Mouse (Mus musculus) small intestine, adult 2 months (tissue): Measurements from ENCODE around the gene Nrn1l.

Experiments used
- CTCF ChIP-seq: fragments of 200-500 bp; IDR thresholded peaks from 2 replicates; pipeline ENCODE4 v1.5.1; 2012; ENCODE audit warnings: low read depth, mild to moderate bottlenecking, control low read depth, inconsistent platforms, low read length, moderate library complexity, mixed read lengths; ENCODE audit not compliant: insufficient replicate concordance, insufficient read length; ENCODE audit errors: extremely low read depth
- POLR2A ChIP-seq: fragments of 200-500 bp; IDR thresholded peaks from 2 replicates; pipeline ENCODE4 v1.6.1; 2012; ENCODE audit warnings: low read depth, mild to moderate bottlenecking, control low read depth, inconsistent platforms, low read length, moderate library complexity

- no peak for TF ChIP-seq CTCF
- TF ChIP-seq POLR2A, result no peak
These were observed 3.5 kb upstream of the Nrn1l start for GRCm38 (mm10) chr8:105889756-105890465.
